Mouse (Mus musculus) neural tube, embryonic 11.5 days (tissue): ENCODE data around the gene Dnajb11. TPM values are rescaled to one million over a fixed set of nuclear protein-coding genes. Genes with fewer than 3 reads are reported as not detected.
A peak's percentile ranks its signal among the peaks of the same experiment; 100 is the strongest.

Source experiments
- ATAC-seq: fragments of 200-750 bp; cut with Nextera tagmentation; 2 replicates; pipeline ENCODE4 v1.8.0; 2017; ENCODE audit warnings: moderate number of reproducible peaks, mild to moderate bottlenecking, moderate TSS enrichment, moderate library complexity; ENCODE audit not compliant: insufficient read depth, low FRiP score, low TSS enrichment
- DNase-seq: peaks from one replicate; pipeline ENCODE4 v3.0.0-alpha.2; 2015; ENCODE audit warnings: low spot score
- H3K27ac ChIP-seq: fragments of 300-500 bp; sonication (generic); 2 replicates; pipeline ENCODE4 v1.5.1; 2014; ENCODE audit warnings: low read depth, mild to moderate bottlenecking, low read length
- H3K27me3 ChIP-seq: fragments of 300-500 bp; sonication (generic); 2 replicates; pipeline ENCODE4 v1.6.1; 2014; ENCODE audit warnings: mild to moderate bottlenecking, low read length, mixed read lengths; ENCODE audit not compliant: control insufficient read depth, insufficient read depth
- H3K36me3 ChIP-seq: fragments of 300-500 bp; sonication (generic); 2 replicates; pipeline ENCODE4 v1.6.1; 2014; ENCODE audit warnings: mild to moderate bottlenecking, low read length, moderate library complexity, mixed read lengths; ENCODE audit not compliant: control insufficient read depth, insufficient read depth
- H3K4me1 ChIP-seq: fragments of 300-500 bp; sonication (generic); 2 replicates; pipeline ENCODE4 v1.6.1; 2014; ENCODE audit warnings: low read length, mixed read lengths; ENCODE audit not compliant: control insufficient read depth, insufficient read depth
- H3K4me2 ChIP-seq: fragments of 300-500 bp; sonication (generic); 2 replicates; pipeline ENCODE4 v1.6.1; 2014; ENCODE audit warnings: low read depth, mild to moderate bottlenecking, moderate library complexity
- H3K4me3 ChIP-seq: fragments of 300-500 bp; sonication (generic); 2 replicates; pipeline ENCODE4 v1.5.1; 2014; ENCODE audit warnings: low read depth, low read length
- H3K9ac ChIP-seq: fragments of 300-500 bp; sonication (generic); 2 replicates; pipeline ENCODE4 v1.6.1; 2014; ENCODE audit warnings: mild to moderate bottlenecking, low read length
- H3K9me3 ChIP-seq: fragments of 300-500 bp; sonication (generic); 2 replicates; pipeline ENCODE4 v1.6.1; 2016; ENCODE audit warnings: low read length; ENCODE audit not compliant: control insufficient read depth
- WGBS: fragments of 180-500 bp; shearing (Covaris S2); extraction: QIAGEN DNeasy Blood & Tissue Kit; methylation state at CpG from one replicate; pipeline ENCODE4 v1.1.7; 2014; 5-methylcytosine and 5-hydroxymethylcytosine counted together
- polyA plus RNA-seq: library from polyadenylated mRNA; unstranded; fragments of >200 nt; fragmentation: Nextera tagmentation; extraction: Ambion mirVana; gene quantifications from 2 replicates; pipeline ENCODE4 v1.2.1, GENCODE M21; 2014

Gene Dnajb11
- 117 TPM in 2 replicates for polyA plus RNA-seq

DNA sequence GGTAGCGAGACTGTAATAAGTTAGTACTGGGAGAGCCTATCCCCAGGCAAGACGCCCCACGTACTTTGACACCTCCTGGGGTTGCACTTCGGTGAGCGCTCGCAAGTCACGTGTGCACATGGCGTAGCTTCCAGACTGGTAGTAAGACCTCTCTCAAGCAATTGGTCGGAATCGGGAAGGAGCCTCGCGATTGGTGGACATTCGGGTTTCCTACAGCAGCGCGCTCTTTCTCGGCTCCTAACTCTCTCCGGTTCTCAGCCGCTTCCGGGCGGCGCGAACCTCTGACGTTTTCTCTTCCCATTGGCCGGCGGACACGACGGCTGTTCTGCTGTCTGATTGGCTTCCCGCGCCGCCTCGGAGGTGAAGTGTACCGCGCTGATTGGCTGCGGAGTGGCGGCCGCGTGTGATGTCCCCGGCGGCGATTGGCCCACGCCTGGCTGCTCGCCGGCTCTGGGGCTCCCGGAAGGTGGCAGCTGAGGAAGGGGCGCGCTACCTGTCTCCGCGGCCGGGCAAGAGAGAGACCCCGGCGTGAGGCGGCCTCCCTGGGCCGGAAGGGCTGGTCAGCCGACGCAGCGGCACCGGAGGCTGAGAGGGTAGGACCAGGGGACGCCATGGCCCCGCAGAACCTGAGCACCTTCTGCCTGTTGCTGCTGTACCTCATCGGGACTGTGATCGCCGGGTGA lies at the start of gene Dnajb11, which contains the start of gene Tbccd1:
Dnajb11 (plus strand) TSS at position 415 of the 683 bp plus-strand sequence.
Tbccd1 (minus strand) TSS at position 239 of the 683 bp plus-strand sequence.
- H3K4me2 ChIP-seq = peak within 1 kb of the TSS; percentile 83
- peak within 1 kb of the TSS; percentile 95 for H3K4me3 ChIP-seq
- peak within 1 kb of the TSS; percentile 53 for H3K27ac ChIP-seq
- peak within 1 kb of the TSS; percentile 89 for H3K9ac ChIP-seq
- under 1% methylated on average over 62 of the region's 62 CpGs for WGBS
- DNase-seq (peak; percentile 99), ATAC-seq (peak; percentile 100)
- H3K27me3 ChIP-seq = no peaks in the 10 kb centered on the region
- H3K9me3 ChIP-seq = no peaks in the 10 kb centered on the region
- H3K36me3 ChIP-seq = no peaks in the 10 kb centered on the region
- peaks cover 12% of the 10 kb centered on the region for H3K4me1 ChIP-seq

DNA sequence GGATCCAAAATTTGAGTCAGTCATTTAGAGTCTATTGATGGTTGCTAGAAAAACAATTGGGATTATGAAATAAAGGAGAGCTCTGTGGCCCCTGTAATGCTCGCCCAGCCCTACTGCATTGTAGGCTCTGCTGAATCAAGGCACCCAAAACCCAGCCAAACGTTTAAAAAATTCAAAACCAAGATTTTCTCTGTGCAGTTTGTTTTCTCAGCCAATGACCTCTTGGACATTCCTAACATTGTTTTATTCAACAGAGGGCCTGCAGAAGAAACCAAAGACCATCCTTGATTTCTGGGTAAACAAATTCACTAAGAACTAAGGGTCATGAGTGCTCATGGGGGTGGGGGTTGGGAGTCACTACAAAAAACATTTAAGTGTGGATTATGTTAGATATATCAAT lies 46.2 kb upstream of the Dnajb11 start, which contains the start of gene Crygs:
Crygs (minus strand) TSS at position 101 of the 400 bp plus-strand sequence.
- Histone ChIP-seq H3K4me2 (no peak within 1 kb of the TSS), H3K9me3 (no peaks in the 10 kb centered on the region), H3K27me3 (0 out of 2 replicates have a peak, but pooled peaks cover 2% of the 10 kb centered on the region), H3K4me1 (no peaks in the 10 kb centered on the region), H3K36me3 (peaks cover 4% of the 10 kb centered on the region; the same call in 1 of the 2 replicates), H3K9ac (no peak within 1 kb of the TSS), H3K4me3 (no peak within 1 kb of the TSS), H3K27ac (no peak within 1 kb of the TSS)
- DNase-seq (no peak), ATAC-seq (no peak)
- 85% methylated on average over 2 of the region's 2 CpGs for WGBS

DNA sequence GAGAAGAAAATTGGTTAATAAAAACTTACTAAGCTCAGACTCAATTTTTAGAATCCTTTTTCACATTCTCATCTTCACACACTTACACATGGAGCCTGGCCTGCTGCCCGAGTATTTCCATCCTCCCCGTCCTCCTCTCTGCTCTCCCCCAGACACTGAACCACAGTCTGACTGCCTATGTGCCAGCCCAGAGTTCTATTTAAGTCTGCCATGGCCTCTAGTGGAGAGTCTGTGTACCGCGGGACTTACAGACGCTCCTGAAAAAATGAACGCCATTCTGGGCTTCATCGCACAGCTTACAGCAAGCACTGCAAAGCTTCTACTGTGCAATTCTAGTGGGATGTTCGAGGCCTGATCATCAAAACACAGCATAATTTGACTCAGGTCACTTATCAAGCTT lies 36.9 kb upstream of the Dnajb11 start:
- WGBS = 64% methylated on average over 8 of the region's 8 CpGs
- no peak overlapping the region for H3K9ac ChIP-seq
- no peak for DNase-seq

DNA sequence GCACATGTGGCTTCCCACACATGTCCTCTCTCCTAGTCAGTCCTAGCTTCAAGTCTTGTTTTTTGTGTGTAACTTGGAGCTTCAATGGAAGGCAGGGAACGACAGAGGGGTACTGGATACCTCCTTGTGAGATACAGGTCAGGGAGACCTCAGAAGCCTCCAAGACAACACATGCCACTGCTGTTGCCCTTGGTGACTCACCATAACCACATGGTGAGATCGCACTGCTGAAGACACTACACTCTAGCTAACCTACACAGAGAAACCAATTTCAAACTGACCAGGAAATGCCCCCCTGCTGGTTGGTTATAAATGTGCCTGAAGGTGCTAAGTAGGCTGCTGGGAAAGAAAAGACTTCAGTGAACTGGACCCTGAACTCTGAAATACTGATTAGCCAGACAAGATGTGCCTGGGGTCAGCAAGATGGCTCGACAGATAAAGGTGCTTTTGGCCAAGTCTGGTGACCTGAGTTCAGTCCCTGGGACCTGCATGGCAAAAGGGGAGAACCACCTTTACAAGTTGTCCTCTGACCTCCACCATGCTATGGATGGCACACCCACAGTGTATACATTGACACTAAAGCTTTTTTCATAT lies 24.6 kb upstream of the Dnajb11 start:
- Histone ChIP-seq H3K4me1 (no peaks in the 10 kb centered on the region), H3K4me2 (no peak overlapping the region), H3K27me3 (no peaks in the 10 kb centered on the region), H3K4me3 (no peak overlapping the region), H3K9ac (no peak overlapping the region), H3K27ac (no peak overlapping the region), H3K36me3 (peaks cover 5% of the 10 kb centered on the region), H3K9me3 (no peaks in the 10 kb centered on the region)
- DNase-seq (no peak), ATAC-seq (no peak)
- 91% methylated on average over 3 of the region's 3 CpGs for WGBS

More for the DNA sequence above, 36.9 kb upstream of the Dnajb11 start:
- ATAC-seq = no peak
- H3K9me3 ChIP-seq = no peaks in the 10 kb centered on the region
- no peak overlapping the region for H3K27ac ChIP-seq
- H3K4me1 ChIP-seq = no peaks in the 10 kb centered on the region
- peaks cover 2% of the 10 kb centered on the region; the same call in 1 of the 2 replicates for H3K36me3 ChIP-seq
- no peaks in the 10 kb centered on the region for H3K27me3 ChIP-seq
- no peak overlapping the region for H3K4me2 ChIP-seq
- H3K4me3 ChIP-seq = no peak overlapping the region

DNA sequence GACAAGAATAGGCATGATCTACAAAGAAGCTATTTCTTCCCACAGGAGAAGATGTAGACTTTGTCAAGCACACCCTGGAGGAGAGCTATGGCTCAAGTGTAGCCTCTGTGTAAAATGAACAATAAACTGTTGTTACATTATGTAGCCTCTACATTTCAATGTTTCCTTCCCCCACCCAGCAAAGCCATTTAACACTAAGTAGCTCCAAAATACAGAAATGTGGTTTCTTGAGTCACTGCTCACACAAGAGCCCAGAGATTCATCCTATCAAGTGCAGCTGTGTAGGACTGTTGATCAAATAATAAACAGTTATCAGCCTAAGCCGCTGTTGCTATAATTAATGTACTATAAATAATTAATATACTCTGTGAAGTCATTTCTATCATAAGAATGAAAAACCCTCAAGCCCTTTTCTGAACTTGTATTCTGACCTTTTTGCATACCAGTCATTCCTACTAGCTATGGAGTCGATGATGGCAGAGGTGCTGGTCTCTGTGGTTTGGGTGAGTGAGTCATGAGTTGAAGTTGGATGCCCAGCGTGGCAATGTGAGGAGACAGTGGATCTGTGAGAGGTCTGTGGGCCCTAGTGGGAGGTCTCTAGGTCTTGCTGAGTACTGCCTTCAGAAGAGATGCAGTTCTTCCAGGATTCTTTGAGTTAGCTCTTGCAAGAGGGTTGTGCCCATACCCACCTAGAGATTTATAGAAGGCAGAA lies 18.3 kb upstream of the Dnajb11 start:
- H3K4me3 ChIP-seq = no peak overlapping the region
- no peaks in the 10 kb centered on the region for H3K27me3 ChIP-seq
- no peaks in the 10 kb centered on the region for H3K36me3 ChIP-seq
- H3K9ac ChIP-seq = no peak overlapping the region
- no peak overlapping the region for H3K4me2 ChIP-seq
- H3K4me1 ChIP-seq = no peaks in the 10 kb centered on the region
- H3K27ac ChIP-seq = no peak overlapping the region
- no peaks in the 10 kb centered on the region for H3K9me3 ChIP-seq
- WGBS = 93% methylated on average over 3 of the region's 3 CpGs
- ATAC-seq (no peak), DNase-seq (no peak)

DNA sequence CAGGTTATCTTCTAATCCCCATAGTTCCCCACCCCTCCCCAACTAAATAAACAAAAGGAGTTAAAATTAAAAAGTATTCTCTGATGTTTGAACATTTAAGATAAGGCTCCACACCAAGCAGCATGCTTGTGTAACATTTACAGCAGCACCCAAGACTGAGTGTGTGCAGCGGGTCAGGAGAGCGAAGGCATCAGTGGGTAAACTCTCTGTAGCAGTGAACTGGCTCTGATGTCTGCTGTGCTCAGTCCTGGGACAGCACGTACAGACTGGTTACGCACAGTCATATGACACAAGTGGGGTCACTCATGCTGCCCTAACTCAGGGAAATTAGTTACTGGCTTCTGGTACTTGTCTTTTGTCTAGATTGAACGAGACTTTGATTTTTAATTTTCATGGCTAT lies 14.8 kb upstream of the Dnajb11 start:
- ATAC-seq = no peak
- Histone ChIP-seq H3K4me3 (no peak overlapping the region), H3K36me3 (no peaks in the 10 kb centered on the region), H3K9ac (no peak overlapping the region), H3K27ac (no peak overlapping the region), H3K4me2 (no peak overlapping the region), H3K27me3 (no peaks in the 10 kb centered on the region), H3K4me1 (no peaks in the 10 kb centered on the region), H3K9me3 (no peaks in the 10 kb centered on the region)
- WGBS = 87% methylated on average over 5 of the region's 5 CpGs
- no peak for DNase-seq

DNA sequence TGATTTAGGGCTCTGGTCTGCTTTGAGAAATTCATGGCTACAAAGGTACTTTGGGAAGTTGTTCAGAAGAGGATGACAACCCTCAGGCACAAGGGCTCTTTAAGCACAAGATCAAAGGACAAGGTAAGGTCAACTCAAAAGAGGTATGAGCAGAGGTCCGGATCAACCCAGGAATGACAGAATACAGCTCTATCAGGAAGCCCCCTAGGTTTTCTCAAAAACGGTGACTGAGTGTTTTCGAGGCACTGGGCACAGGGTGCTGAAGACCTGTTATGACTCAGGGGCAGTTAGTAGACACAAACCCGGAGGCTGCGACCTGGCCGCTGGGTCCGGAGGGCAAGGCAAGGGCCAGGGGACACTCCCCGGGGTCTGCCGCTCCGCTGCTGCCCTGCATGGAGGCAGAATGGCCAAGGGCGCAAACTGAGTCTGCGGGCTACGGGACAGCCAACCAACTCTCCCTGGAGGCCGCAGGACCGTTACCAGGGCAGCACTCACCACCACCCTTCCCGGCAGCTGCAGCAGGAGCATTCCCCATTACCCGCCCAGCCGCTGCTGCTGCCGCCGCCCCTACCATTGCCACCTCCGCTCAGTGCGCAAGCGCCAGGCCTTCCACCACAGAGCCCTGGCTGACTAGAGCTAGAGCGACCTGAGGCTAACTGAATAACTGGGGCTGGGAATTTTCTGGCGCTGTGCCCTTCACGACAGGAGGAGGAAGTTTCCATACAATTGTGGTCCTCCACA lies 13.4 kb upstream of the Dnajb11 start:
- no peaks in the 10 kb centered on the region for H3K27me3 ChIP-seq
- H3K27ac ChIP-seq = no peak overlapping the region
- H3K9me3 ChIP-seq = no peaks in the 10 kb centered on the region
- ATAC-seq (peak; percentile 92), DNase-seq (peak; percentile 86)
- peak overlapping the region; percentile 84 for H3K4me2 ChIP-seq
- H3K4me1 ChIP-seq = no peaks in the 10 kb centered on the region
- H3K9ac ChIP-seq = peak overlapping the region; percentile 72
- 5% methylated on average over 26 of the region's 26 CpGs for WGBS
- peak overlapping the region; percentile 46 for H3K4me3 ChIP-seq
- no peaks in the 10 kb centered on the region for H3K36me3 ChIP-seq

DNA sequence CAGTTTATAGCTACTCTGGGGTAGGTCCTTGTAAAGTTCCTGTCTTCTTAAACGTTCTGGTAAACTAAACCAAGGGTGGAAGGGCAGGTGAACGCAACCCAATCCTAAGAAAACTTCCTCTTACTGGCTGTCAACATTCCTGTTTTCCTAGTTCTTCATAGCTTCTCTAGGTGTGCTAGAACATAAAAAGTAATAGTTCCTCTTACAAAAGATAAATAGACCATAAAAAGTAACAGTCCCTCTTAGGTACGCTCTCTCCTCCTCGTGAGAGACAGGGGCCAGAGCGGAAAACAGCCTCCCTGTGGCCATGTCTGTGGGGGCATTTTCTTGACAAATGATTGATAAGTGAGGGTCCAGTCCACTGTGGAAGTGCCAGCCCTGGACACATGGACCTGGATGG lies 12.8 kb upstream of the Dnajb11 start:
- Histone ChIP-seq H3K4me2 (peak overlapping the region; percentile 84), H3K4me3 (peak overlapping the region; percentile 46; the same call in 1 of the 2 replicates), H3K27ac (no peak overlapping the region), H3K9me3 (no peaks in the 10 kb centered on the region), H3K27me3 (no peaks in the 10 kb centered on the region), H3K9ac (peak overlapping the region; percentile 72), H3K36me3 (no peaks in the 10 kb centered on the region), H3K4me1 (no peaks in the 10 kb centered on the region)
- no peak for DNase-seq
- 54% methylated on average over 5 of the region's 5 CpGs for WGBS
- ATAC-seq = no peak
